Mouse (Mus musculus) mouse embryonic stem cell (cell line): ENCODE measurements around the gene Hand2.

Experiments
- in situ Hi-C, 2 experiments: fragments of 300-500 bp; cut with MboI; formaldehyde crosslinking; loops; 1 replicate in 1 of 2; 3 replicates in 1 of 2; pipeline ENCODE4 v1.14.3; 2019 to 2020; ENCODE audit warnings: low sequenced_read_pairs in 2 of 2, low pct_unique_long_range_greater_than_20kb in 1 of 2, mixed read lengths in 1 of 2; ENCODE audit not compliant: unreplicated experiment in 1 of 2

The Hand2 gene

GRCm38 (mm10) chr8:57320851-57321743 lies at the start of gene Hand2:
TSS of gene Hand2 (plus strand) at chr8:57320983.
- in situ Hi-C loops: loop anchor here in 1 of 2 experiments (10.0 kb wide), 1 partner anchor 204 kb away; no protein-coding TSS in a partner anchor

- in situ Hi-C loops: no loop called here
Measured at GRCm38 (mm10) chr8:57273055-57273454, 47.7 kb upstream of the Hand2 start.

GRCm38 (mm10) chr8:57293441-57293840 lies 27.3 kb upstream of the Hand2 start:
- in situ Hi-C loops: no loop called here

DNA sequence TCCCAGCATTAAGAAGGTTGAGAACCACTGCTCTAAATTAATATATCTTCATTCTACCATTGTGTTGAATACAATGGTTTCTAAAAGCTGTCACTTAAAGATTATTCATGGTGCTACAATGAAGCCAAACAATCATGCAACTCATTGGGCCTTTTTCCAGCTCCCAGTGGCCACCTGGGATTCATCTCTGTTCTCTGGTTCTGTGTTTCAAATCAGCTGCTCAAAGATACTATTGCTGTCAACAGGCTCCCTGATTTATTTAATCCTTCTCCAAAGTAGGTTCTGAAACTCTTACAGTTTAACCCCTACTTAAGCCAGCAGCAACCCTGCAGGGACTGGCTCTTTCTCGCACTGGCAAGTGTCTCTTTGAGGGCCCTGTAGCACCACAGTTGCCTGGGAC lies 17.3 kb upstream of the Hand2 start:
- in situ Hi-C loops: no loop called here

- in situ Hi-C loops: no loop called here
Measured at GRCm38 (mm10) chr8:57304944-57305343, 15.8 kb upstream of the Hand2 start.

- in situ Hi-C loops: no loop called here
Measured at GRCm38 (mm10) chr8:57306441-57306840, 14.3 kb upstream of the Hand2 start.

- in situ Hi-C loops: no loop called here
Measured at GRCm38 (mm10) chr8:57309844-57310485, 10.8 kb upstream of the Hand2 start.

DNA sequence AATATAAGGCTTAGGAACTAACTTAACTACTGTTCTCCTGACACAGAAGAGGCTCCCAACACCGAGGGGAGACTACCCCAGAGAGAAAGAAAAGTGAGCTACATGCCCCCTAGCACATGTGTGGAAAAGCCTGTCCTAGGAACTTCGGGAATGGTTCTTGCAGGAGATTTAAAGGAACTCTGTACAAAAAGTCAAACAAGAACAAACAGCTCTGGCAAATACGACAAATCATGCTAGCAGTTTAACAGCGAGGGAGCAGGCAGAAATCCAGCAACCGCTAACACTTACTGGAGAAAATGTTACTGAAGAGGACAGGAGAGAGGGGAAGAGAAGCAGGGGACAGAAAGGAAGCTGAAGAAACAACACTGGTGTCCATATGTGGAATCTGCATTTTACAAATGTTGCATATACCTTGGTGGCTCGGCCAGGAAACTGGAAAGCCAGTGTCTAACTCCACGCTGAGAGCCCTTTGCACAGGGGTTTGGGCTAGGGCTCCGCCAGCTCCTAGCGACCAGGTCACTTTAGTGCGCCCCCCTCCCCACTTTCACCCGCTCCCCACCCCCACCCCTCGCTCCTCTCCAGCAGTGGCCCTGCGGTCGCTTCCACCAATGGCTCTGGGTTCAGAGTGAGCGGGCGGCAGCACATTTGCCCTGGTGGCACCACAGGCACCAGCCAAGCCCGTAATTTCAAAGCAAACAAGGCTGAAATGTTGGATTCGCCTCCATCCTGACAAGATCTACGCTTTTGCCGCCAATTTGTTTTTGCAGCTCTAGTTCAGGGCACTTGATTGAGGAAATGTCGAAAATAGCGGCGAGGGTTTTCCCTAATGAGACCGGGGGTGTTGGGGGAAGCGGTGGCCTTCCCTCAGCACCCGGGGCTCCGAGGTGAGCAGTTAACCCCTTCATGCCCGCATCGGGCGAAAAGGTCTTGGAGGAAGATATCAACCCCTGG lies 8.5 kb upstream of the Hand2 start:
- in situ Hi-C loops: no loop called here

GRCm38 (mm10) chr8:57313583-57313982 lies 7.2 kb upstream of the Hand2 start:
- in situ Hi-C loops: no loop called here

DNA sequence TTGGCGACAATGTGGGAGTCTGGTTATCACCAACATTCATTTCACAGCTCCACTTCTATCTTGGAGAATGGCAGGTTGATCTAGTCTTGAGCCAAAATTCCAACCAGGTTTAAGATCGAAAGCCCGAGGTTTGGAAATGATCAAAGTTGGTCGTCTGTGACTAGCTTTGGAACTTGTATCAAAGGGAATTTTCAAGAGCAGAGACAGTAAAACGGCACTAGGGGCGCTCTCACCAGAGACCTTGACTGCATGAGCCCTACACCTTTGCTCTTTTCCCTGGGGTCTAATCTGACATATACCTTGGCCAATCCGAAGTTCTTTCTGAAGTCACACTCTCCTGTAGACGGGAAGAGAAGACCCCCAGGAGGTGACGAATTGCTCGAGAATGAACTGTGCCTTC lies 6.6 kb upstream of the Hand2 start:
- in situ Hi-C loops: no loop called here

GRCm38 (mm10) chr8:57315471-57315870 lies 5.3 kb upstream of the Hand2 start:
- in situ Hi-C loops: no loop called here

GRCm38 (mm10) chr8:57317107-57317506 lies 3.7 kb upstream of the Hand2 start:
- in situ Hi-C loops: no loop called here

DNA sequence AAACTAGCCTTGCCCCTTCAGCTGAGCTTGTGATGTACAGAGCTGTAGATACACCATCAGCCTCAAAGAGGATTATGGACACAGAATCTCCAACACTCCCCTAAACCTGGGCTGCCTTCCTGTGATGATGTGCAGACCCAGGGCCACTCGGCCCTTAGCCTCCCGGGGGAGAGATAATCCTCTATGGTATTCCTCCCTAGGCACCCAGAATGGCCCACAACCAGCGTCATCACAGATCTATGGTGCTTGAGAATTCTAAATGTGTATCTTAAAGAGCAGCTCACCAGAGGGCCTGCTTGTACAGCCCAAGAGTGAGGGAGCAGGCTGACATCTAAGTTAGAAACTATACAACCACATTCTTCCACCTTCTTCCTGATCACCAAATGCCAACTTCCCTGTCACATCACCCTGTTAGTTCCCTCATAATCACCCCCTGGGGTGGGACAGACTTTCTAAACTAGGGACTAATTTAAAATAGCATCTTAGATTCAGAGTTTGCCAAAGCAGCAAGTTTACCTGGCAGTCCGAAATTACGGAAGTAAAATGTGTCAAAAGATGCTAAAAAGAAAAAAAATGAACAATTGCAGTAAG lies 2.8 kb upstream of the Hand2 start:
- in situ Hi-C loops: no loop called here

GRCm38 (mm10) chr8:57319092-57319980 lies 1.4 kb upstream of the Hand2 start:
- in situ Hi-C loops: no loop called here

- in situ Hi-C loops: loop anchor here in 1 of 2 experiments (10.0 kb wide), 1 partner anchor 205 kb away; no protein-coding TSS in a partner anchor
Measured at GRCm38 (mm10) chr8:57319981-57320585, 700 bp upstream of the Hand2 start.

DNA sequence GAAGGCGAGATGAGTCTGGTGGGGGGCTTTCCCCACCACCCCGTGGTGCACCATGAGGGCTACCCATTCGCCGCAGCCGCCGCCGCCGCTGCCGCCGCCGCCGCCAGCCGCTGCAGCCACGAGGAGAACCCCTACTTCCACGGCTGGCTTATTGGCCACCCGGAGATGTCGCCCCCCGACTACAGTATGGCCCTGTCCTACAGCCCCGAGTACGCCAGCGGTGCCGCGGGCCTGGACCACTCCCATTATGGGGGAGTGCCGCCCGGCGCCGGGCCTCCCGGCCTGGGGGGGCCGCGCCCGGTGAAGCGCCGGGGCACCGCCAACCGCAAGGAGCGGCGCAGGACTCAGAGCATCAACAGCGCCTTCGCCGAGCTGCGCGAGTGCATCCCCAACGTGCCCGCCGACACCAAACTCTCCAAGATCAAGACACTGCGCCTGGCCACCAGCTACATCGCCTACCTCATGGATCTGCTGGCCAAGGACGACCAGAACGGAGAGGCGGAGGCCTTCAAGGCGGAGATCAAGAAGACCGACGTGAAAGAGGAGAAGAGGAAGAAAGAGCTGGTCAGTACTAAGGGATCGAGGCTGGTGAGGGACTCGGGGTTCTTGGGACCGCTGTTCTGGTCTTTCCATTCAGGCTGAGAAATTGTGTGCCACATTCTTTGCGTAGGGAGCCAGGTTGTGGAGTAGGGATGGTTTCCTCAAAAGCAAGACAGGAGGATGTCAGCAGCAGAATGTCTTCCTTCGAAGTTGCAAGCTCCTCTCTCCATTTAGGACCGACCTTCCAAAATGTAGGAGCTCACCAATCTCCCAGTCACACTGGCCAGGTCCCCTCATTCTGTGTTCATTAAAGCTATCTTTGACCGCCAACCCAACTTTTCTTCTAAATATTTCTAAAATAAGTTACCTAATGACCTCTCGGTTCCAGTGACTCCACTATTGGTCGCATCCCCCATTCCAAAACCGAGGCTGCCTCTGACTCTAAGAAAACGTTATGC lies 1.4 kb downstream of the Hand2 start:
- in situ Hi-C loops: loop anchor here in 1 of 2 experiments (10.0 kb wide), 1 partner anchor 203 kb away; no protein-coding TSS in a partner anchor
